Mouse (Mus musculus): ENCODE data around the gene Cd2ap. TPM values are rescaled to one million over a fixed set of nuclear protein-coding genes. Genes with fewer than 3 reads are reported as not detected.
"Not testable (repeated sequence)": the region's sequence is repeated elsewhere in the genome, so short reads cannot be mapped to it uniquely, and the experiment has no call there.

Gene Cd2ap
- 49.3 and 52.0 TPM in 2 replicates for polyA plus RNA-seq (2012; ENCODE audit: insufficient read depth, insufficient read length, missing spikeins)

GRCm38 (mm10) chr17:42876001-42876903 lies at the start of gene Cd2ap:
Gene Cd2ap, minus strand, starts transcription at chr17:42876665.
- Histone ChIP-seq H3K27ac (ENCODE audit: insufficient read depth, low read depth, low read length) (peak within 1 kb of the TSS; percentile 60), H3K4me1 (ENCODE audit: control insufficient read depth, insufficient read depth, low read length) (peaks cover 11% of the 10 kb centered on the region)

GRCm38 (mm10) chr17:42924731-42925130 lies 48.3 kb upstream of the Cd2ap start:
- no peak for TF ChIP-seq CTCF (IDR thresholded peaks at IDR 0.05; ENCODE audit: low read depth, low read length)
- TF ChIP-seq POLR2A (IDR thresholded peaks at IDR 0.05; ENCODE audit: borderline replicate concordance, low read depth, low read length): no peak
- Histone ChIP-seq H3K27ac (ENCODE audit: insufficient read depth, low read depth, low read length) (no peak overlapping the region), H3K4me3 (ENCODE audit: insufficient read depth, low read length) (no peak overlapping the region), H3K4me1 (ENCODE audit: control insufficient read depth, insufficient read depth, low read length) (peaks cover 5% of the 10 kb centered on the region)

More at GRCm38 (mm10) chr17:42876001-42876903, at the start of gene Cd2ap:
- TF ChIP-seq CTCF (IDR thresholded peaks at IDR 0.05; ENCODE audit: low read depth, low read length): no peak
- TF ChIP-seq POLR2A (IDR thresholded peaks at IDR 0.05; ENCODE audit: borderline replicate concordance, low read depth, low read length): no peak; the same call in 1 of the 2 replicates
- peak within 1 kb of the TSS; percentile 86 for H3K4me3 ChIP-seq (ENCODE audit: insufficient read depth, low read length)

- H3K4me1 ChIP-seq (ENCODE audit: control insufficient read depth, insufficient read depth, low read length): peaks cover 7% of the 10 kb centered on the region; the same call in 1 of the 2 replicates
- TF ChIP-seq CTCF (IDR thresholded peaks at IDR 0.05; ENCODE audit: low read depth, low read length) (no peak), POLR2A (IDR thresholded peaks at IDR 0.05; ENCODE audit: borderline replicate concordance, low read depth, low read length) (no peak)
- H3K4me3 ChIP-seq (ENCODE audit: insufficient read depth, low read length): no peak overlapping the region
- no peak overlapping the region for H3K27ac ChIP-seq (ENCODE audit: insufficient read depth, low read depth, low read length)
Measured at GRCm38 (mm10) chr17:42918810-42919209, 42.3 kb upstream of the Cd2ap start.

- no peak overlapping the region for H3K4me3 ChIP-seq (ENCODE audit: insufficient read depth, low read length)
- peaks cover 22% of the 10 kb centered on the region for H3K4me1 ChIP-seq (ENCODE audit: control insufficient read depth, insufficient read depth, low read length)
- no peak overlapping the region for H3K27ac ChIP-seq (ENCODE audit: insufficient read depth, low read depth, low read length)
- no peak for TF ChIP-seq POLR2A (IDR thresholded peaks at IDR 0.05; ENCODE audit: borderline replicate concordance, low read depth, low read length)
Measured at GRCm38 (mm10) chr17:42914726-42915125, 38.3 kb upstream of the Cd2ap start.

GRCm38 (mm10) chr17:42912193-42912592 lies 35.7 kb upstream of the Cd2ap start:
- peaks cover 22% of the 10 kb centered on the region for H3K4me1 ChIP-seq (ENCODE audit: control insufficient read depth, insufficient read depth, low read length)
- H3K4me3 ChIP-seq (ENCODE audit: insufficient read depth, low read length): no peak overlapping the region
- H3K27ac ChIP-seq (ENCODE audit: insufficient read depth, low read depth, low read length): peak overlapping the region; percentile 48
- TF ChIP-seq POLR2A (IDR thresholded peaks at IDR 0.05; ENCODE audit: borderline replicate concordance, low read depth, low read length) (no peak), CTCF (IDR thresholded peaks at IDR 0.05; ENCODE audit: low read depth, low read length) (no peak)

- no peak overlapping the region for H3K4me3 ChIP-seq (ENCODE audit: insufficient read depth, low read length)
- no peak for TF ChIP-seq POLR2A (IDR thresholded peaks at IDR 0.05; ENCODE audit: borderline replicate concordance, low read depth, low read length)
- no peak for TF ChIP-seq CTCF (IDR thresholded peaks at IDR 0.05; ENCODE audit: low read depth, low read length)
- H3K27ac ChIP-seq (ENCODE audit: insufficient read depth, low read depth, low read length): no peak overlapping the region
- H3K4me1 ChIP-seq (ENCODE audit: control insufficient read depth, insufficient read depth, low read length): peaks cover 22% of the 10 kb centered on the region
Measured at GRCm38 (mm10) chr17:42910476-42910875, 34.0 kb upstream of the Cd2ap start.

- no peak for TF ChIP-seq POLR2A (IDR thresholded peaks at IDR 0.05; ENCODE audit: borderline replicate concordance, low read depth, low read length)
- TF ChIP-seq CTCF (IDR thresholded peaks at IDR 0.05; ENCODE audit: low read depth, low read length): no peak
- H3K4me3 ChIP-seq (ENCODE audit: insufficient read depth, low read length): no peak overlapping the region
- peaks cover 19% of the 10 kb centered on the region for H3K4me1 ChIP-seq (ENCODE audit: control insufficient read depth, insufficient read depth, low read length)
- H3K27ac ChIP-seq (ENCODE audit: insufficient read depth, low read depth, low read length): no peak overlapping the region
Measured at GRCm38 (mm10) chr17:42909376-42909775, 32.9 kb upstream of the Cd2ap start.

- no peak for TF ChIP-seq POLR2A (IDR thresholded peaks at IDR 0.05; ENCODE audit: borderline replicate concordance, low read depth, low read length)
- no peak for TF ChIP-seq CTCF (IDR thresholded peaks at IDR 0.05; ENCODE audit: low read depth, low read length)
- Histone ChIP-seq H3K4me3 (ENCODE audit: insufficient read depth, low read length) (no peak overlapping the region), H3K27ac (ENCODE audit: insufficient read depth, low read depth, low read length) (no peak overlapping the region), H3K4me1 (ENCODE audit: control insufficient read depth, insufficient read depth, low read length) (peaks cover 15% of the 10 kb centered on the region)
Measured at GRCm38 (mm10) chr17:42908744-42909370, 32.4 kb upstream of the Cd2ap start.

GRCm38 (mm10) chr17:42908136-42908535 lies 31.7 kb upstream of the Cd2ap start:
- Histone ChIP-seq H3K4me3 (ENCODE audit: insufficient read depth, low read length) (no peak overlapping the region), H3K4me1 (ENCODE audit: control insufficient read depth, insufficient read depth, low read length) (peaks cover 15% of the 10 kb centered on the region), H3K27ac (ENCODE audit: insufficient read depth, low read depth, low read length) (no peak overlapping the region)
- TF ChIP-seq CTCF (IDR thresholded peaks at IDR 0.05; ENCODE audit: low read depth, low read length): no peak
- TF ChIP-seq POLR2A (IDR thresholded peaks at IDR 0.05; ENCODE audit: borderline replicate concordance, low read depth, low read length): no peak

GRCm38 (mm10) chr17:42906456-42906855 lies 30.0 kb upstream of the Cd2ap start:
- not testable (repeated sequence) for H3K4me3 ChIP-seq (ENCODE audit: insufficient read depth, low read length); H3K27ac ChIP-seq (ENCODE audit: insufficient read depth, low read depth, low read length); H3K4me1 ChIP-seq (ENCODE audit: control insufficient read depth, insufficient read depth, low read length)

Data from bone marrow macrophage, adult 2 months (primary cell).